Mouse (Mus musculus) megakaryocyte, embryonic 14.5 days (primary cell): Measurements from ENCODE around the gene Ttc39b. TPM values are rescaled to one million over a fixed set of nuclear protein-coding genes. Genes with fewer than 3 reads are reported as not detected.

Experiments used
- H3K27me3 ChIP-seq: replicated peaks from 2 replicates; pipeline ENCODE3; 2012; ENCODE audit warnings: inconsistent platforms
- H3K36me3 ChIP-seq: replicated peaks from 2 replicates; pipeline ENCODE3; 2012; ENCODE audit warnings: low read length, inconsistent platforms, mixed read lengths
- H3K4me1 ChIP-seq: 2 replicates; pipeline ENCODE4 v1.6.1; 2012; ENCODE audit warnings: inconsistent platforms
- H3K4me3 ChIP-seq: replicated peaks from 2 replicates; pipeline ENCODE3; 2012; ENCODE audit warnings: moderate library complexity, mild to moderate bottlenecking, inconsistent platforms
- H3K9me3 ChIP-seq: 2 replicates; pipeline ENCODE4 v1.6.1; 2012; ENCODE audit warnings: inconsistent platforms
- FLI1 ChIP-seq: IDR thresholded peaks from 2 replicates; pipeline ENCODE4 v1.6.1; 2012; ENCODE audit warnings: low read length, inconsistent platforms, mixed read lengths
- GATA1 ChIP-seq: IDR thresholded peaks from 3 replicates; pipeline ENCODE4 v1.6.1; 2012; ENCODE audit warnings: mixed read lengths, low read length, inconsistent platforms, borderline replicate concordance
- polyA plus RNA-seq: library from polyadenylated mRNA; stranded (reverse); fragments of >175 nt; gene quantifications from 2 replicates; pipeline ENCODE4 v1.2.3, GENCODE M21; 2012; ENCODE audit warnings: low replicate concordance; ENCODE audit not compliant: insufficient read depth

Ttc39b gene
- polyA plus RNA-seq, 1 experiment: 2.4 TPM

DNA sequence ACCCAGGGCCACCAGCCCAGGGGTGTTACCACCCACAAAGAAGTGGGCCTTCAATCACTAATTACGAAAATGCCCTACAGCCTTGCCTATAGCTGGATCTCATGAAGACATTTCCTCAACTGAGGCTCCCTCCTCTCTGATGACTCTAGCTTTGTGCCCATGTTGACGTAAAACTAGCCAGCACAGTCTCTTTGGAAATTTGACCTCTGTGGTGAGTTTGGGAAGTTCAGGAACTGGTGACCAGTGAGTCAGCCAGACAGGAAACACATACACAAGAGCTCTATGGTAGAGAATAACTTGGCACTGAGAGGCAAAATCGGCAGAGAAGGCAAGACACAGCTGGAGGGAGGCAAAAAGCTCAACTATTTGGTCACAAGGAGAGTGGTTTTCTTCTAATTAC, 15.1 kb downstream of the Ttc39b start:
- Histone ChIP-seq H3K27me3 (peaks cover 2% of the 10 kb centered on the region), H3K9me3 (no peaks in the 10 kb centered on the region)
- TF ChIP-seq FLI1 (no peak), GATA1 (no peak)

DNA sequence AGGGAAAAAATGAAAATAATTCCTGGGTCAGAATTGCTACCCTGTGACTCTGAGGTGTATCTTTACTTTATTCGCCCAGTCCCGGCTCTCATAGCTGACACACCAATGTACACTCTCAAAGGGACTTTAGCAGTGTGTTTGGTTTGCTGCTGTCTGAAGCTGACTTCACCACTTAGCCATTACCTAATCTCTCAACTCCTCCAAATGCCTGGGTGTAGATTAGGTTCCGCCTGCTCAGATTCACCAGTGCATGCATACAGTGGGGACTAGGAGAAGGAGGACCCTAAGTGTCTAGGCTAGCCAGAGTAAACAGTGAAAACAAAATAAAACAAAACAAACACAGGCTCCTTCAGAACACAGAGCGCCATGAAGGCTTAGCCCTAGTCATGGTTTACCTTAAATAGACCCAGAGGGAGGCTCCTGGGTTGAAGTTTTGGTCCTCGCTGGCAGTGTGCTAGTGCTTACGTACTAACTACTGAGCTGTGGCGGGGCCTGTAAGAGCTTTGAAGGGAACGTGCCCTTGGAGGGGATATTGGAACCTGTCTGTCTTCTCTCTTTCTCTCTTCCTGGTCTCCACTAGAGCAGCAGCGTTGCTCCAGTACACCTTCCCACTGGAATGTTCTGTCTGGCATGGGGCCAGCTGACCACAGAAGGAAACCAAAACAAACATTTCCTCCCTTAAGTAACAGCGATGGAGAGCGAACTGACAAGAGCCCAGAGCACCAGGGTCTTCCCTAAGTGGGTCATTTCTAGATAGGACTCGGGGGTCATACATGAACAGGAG, 16.2 kb downstream of the Ttc39b start:
- TF ChIP-seq FLI1: no peak
- TF ChIP-seq GATA1: no peak
- Histone ChIP-seq H3K36me3 (peaks cover 8% of the 10 kb centered on the region), H3K4me3 (no peak overlapping the region), H3K4me1 (peaks cover 67% of the 10 kb centered on the region), H3K9me3 (no peaks in the 10 kb centered on the region), H3K27me3 (peaks cover 2% of the 10 kb centered on the region)

More for the DNA sequence above, 15.1 kb downstream of the Ttc39b start:
- H3K4me1 ChIP-seq: peaks cover 61% of the 10 kb centered on the region
- peaks cover 14% of the 10 kb centered on the region for H3K36me3 ChIP-seq
- peak overlapping the region; percentile 34 for H3K4me3 ChIP-seq

DNA sequence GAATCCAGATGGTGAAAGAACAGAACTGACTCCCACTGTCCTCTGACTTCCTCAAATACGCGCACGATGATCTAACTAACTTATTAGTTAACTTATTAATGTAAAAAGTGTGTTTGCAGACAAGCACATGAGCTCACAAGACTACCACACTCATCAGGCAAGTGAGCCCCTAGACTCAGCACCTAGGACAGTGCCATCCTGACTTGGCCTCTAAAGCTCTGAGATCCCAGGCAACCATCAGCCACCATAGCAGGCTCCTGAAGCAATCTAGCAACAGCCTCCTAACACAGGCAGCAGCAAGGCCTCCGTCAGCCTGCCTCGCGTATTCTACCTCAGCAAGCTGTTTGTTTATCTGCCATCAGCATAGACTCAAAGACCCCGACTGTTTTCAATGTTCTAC, 17.2 kb downstream of the Ttc39b start:
- Histone ChIP-seq H3K4me1 (peaks cover 66% of the 10 kb centered on the region), H3K4me3 (no peak overlapping the region)

DNA sequence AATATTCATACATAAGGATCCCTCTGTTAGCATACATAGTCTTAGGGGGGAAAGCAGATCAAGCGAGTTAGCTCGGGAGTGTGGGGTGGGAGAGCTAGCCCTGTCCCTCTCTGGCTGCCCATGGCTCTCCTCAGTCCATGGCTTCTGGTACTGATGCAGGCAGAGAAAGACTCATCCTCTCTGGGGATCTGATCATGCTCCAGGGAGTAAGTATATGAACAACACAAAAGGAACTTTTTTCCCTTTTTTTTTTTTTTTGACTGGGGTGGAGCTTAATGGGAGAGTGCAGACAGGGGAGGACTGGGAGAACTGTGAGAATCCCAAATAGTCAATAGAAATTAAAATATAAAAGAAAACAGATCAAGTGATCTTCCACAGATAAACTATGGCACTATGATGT, 19.0 kb downstream of the Ttc39b start:
- no peak overlapping the region for H3K4me3 ChIP-seq
- H3K4me1 ChIP-seq: peaks cover 56% of the 10 kb centered on the region
- H3K9me3 ChIP-seq: no peaks in the 10 kb centered on the region
- H3K36me3 ChIP-seq: no peaks in the 10 kb centered on the region
- H3K27me3 ChIP-seq: no peaks in the 10 kb centered on the region
- no peak for TF ChIP-seq FLI1
- no peak for TF ChIP-seq GATA1

More for the DNA sequence above, 17.2 kb downstream of the Ttc39b start:
- Histone ChIP-seq H3K36me3 (peaks cover 2% of the 10 kb centered on the region), H3K27me3 (peaks cover 2% of the 10 kb centered on the region), H3K9me3 (no peaks in the 10 kb centered on the region)
- TF ChIP-seq GATA1 (no peak), FLI1 (no peak)

DNA sequence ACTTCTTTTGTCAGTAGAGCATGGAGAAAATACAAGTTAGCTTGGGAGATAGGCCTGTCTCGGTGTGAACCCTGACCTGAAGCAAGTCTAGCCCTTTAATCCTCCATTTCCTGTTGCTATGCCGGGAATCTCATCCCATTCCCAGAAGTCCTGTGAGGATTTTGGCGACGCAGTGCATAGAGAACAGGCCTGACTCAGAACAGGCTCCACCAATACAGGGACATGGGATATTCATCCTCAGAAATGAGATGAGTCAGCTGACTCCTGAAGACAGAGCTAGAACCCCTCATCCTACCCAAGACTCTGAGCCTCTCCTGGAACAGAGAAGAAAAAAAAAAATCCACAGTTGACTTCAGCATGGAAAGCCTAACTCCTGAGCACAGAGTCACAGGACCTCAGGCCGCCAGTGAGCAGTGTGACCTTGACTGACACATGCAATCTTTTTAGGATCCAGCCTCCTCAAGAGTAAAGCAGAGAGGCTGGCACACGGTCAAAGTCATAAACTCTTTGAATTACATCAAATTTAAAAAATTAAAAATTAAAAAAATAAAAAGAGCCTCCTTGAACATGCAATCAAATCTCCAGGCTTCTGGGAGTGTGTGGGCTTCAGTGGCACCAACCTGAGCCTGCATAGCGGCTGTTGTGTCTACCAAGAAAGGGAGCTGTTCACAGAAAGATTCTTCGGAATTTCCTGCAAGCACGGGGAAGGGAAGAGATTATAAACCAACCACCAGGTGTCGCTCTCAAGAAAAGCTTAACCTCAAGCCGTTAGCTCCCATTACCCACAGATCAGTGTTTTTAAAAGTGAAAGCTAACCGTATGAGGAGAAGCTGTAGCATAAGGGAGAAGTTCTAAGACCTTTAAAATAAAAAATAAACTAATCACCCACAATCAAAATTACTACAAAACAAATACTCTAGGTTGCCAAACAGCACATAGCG, 20.9 kb downstream of the Ttc39b start:
- no peak for TF ChIP-seq GATA1
- no peak for TF ChIP-seq FLI1
- Histone ChIP-seq H3K27me3 (no peaks in the 10 kb centered on the region), H3K4me1 (peaks cover 46% of the 10 kb centered on the region), H3K36me3 (peaks cover 6% of the 10 kb centered on the region), H3K9me3 (peaks cover 4% of the 10 kb centered on the region), H3K4me3 (peak overlapping the region; percentile 89)

DNA sequence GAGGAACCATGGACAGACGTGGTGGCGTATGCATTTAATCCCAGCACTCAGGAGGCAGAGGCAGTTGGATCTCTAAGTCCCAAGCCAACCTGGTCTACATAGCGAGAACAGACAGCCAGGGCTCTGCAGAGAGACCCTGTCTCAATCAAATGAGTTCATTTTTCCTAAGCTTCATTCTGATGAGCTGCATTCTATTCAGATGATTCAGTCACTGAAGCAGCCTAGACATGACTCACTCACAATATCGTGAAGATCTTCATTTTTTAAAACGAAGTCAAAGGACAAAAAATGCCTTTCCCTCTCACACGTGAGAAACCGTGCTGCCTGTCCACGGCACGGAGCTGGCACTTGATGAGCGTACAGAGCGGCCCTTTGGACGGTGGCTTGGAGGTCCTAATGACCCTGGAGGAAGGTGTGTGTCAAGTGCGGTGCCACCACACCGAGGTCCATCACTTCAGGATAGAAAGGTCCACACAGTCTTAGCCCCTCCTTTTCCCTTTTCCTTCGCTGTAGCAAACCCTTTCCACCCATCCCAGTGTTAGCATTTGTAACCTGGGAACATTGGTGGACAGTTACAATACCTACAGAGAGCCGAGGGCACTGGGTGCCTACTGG, 21.8 kb downstream of the Ttc39b start:
- H3K9me3 ChIP-seq: peaks cover 7% of the 10 kb centered on the region
- TF ChIP-seq GATA1 (no peak), FLI1 (no peak)
- peaks cover 42% of the 10 kb centered on the region for H3K4me1 ChIP-seq
- H3K36me3 ChIP-seq: peaks cover 15% of the 10 kb centered on the region
- H3K27me3 ChIP-seq: no peaks in the 10 kb centered on the region
- H3K4me3 ChIP-seq: no peak overlapping the region

DNA sequence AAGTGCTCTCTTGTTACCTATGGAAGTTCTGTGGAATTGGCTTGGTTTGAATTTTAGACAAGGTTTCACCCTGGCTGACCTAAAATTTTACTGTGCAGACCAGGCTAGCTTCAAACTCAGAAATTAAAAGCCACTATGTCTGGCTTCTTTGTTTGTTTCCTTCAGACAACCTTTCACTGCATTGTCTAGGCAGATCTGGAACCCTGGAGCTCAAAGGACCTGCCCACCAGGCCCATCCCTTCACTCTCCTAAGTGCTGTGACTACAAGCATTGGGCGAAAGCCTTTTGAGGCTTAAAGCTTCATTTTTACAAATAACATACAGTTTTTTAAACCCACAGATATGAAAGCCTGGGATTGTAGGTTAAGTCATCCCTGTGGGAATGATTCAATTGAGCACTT, 22.3 kb downstream of the Ttc39b start:
- peaks cover 20% of the 10 kb centered on the region for H3K36me3 ChIP-seq
- peaks cover 7% of the 10 kb centered on the region for H3K9me3 ChIP-seq
- no peak overlapping the region for H3K4me3 ChIP-seq

DNA sequence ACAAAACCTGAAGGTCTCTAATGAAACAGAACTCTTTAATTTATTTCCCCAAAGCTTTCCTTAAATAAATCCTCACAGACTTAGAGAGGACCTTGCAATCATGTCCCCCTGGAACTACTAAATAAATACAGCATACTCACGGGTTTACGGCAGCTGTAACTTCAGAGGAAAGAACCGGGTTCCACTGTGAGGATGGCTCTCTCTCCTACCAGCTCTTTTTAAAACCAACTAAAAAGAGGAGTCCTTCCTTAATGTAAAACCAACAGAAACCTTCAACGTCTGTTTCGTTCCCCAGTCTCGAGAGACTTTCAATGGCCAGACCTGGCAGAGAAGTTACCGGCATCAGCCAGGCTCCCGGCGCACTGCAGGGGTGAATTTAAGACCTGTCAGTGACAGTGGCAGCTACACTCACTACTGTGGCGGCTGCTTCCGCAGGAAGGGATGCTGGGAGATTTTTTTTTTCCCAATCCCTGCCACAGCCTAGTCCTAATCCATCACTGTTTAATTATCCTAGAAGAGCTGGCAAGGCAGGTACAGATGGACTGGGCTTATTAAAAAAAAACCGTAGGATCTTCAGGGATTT, 39.2 kb downstream of the Ttc39b start:
- peak overlapping the region; percentile 92 for H3K4me3 ChIP-seq

More for the DNA sequence above, 22.3 kb downstream of the Ttc39b start:
- TF ChIP-seq GATA1 (no peak), FLI1 (no peak)
- Histone ChIP-seq H3K4me1 (peaks cover 38% of the 10 kb centered on the region), H3K27me3 (no peaks in the 10 kb centered on the region)

More for the DNA sequence above, 39.2 kb downstream of the Ttc39b start:
- Histone ChIP-seq H3K9me3 (no peaks in the 10 kb centered on the region), H3K4me1 (peaks cover 75% of the 10 kb centered on the region), H3K36me3 (peaks cover 13% of the 10 kb centered on the region), H3K27me3 (no peaks in the 10 kb centered on the region)
- no peak for TF ChIP-seq FLI1
- TF ChIP-seq GATA1: no peak
